Mouse (Mus musculus) forebrain, embryonic 14.5 days (tissue): ENCODE results near the gene Dhrs9. TPM values are rescaled to one million over a fixed set of nuclear protein-coding genes. Genes with fewer than 3 reads are reported as not detected.

Source experiments
- ATAC-seq: fragments of 200-750 bp; cut with Nextera tagmentation; 2 replicates; pipeline ENCODE4 v1.8.0; 2017; ENCODE audit warnings: mild to moderate bottlenecking, moderate library complexity
- DNase-seq: peaks from one replicate; pipeline ENCODE4 v3.0.0-alpha.2; 2015; ENCODE audit warnings: low spot score
- H3K27ac ChIP-seq: fragments of 300-500 bp; sonication (generic); 2 replicates; pipeline ENCODE4 v1.5.1; 2014; ENCODE audit warnings: low read depth, mild to moderate bottlenecking, control low read depth, low read length, moderate library complexity
- H3K27me3 ChIP-seq: fragments of 300-500 bp; sonication (generic); replicated peaks from 2 replicates; pipeline ENCODE4 v1.6.1; 2014; ENCODE audit warnings: low read length, control low read depth, mixed read lengths; ENCODE audit not compliant: control insufficient read depth, insufficient read depth
- H3K36me3 ChIP-seq: fragments of 300-500 bp; sonication (generic); 2 replicates; pipeline ENCODE4 v1.6.1; 2014; ENCODE audit warnings: low read length, control low read depth; ENCODE audit not compliant: control insufficient read depth, insufficient read depth
- H3K4me1 ChIP-seq: fragments of 300-500 bp; sonication (generic); 2 replicates; pipeline ENCODE4 v1.6.1; 2014; ENCODE audit warnings: antibody characterized with exemption, low read length, control low read depth; ENCODE audit not compliant: control insufficient read depth, insufficient read depth
- H3K4me2 ChIP-seq: fragments of 300-500 bp; sonication (generic); 2 replicates; pipeline ENCODE4 v1.6.1; 2014; ENCODE audit warnings: mild to moderate bottlenecking, control low read depth, low read length
- H3K4me3 ChIP-seq: fragments of 300-500 bp; sonication (generic); 2 replicates; pipeline ENCODE4 v1.5.1; 2014; ENCODE audit warnings: low read depth, low read length, control low read depth
- H3K9ac ChIP-seq: fragments of 300-500 bp; sonication (generic); 2 replicates; pipeline ENCODE4 v1.6.1; 2014; ENCODE audit warnings: mild to moderate bottlenecking, low read length, control low read depth, moderate library complexity
- H3K9me3 ChIP-seq: fragments of 300-500 bp; sonication (generic); replicated peaks from 2 replicates; pipeline ENCODE4 v1.6.1; 2016; ENCODE audit warnings: low read length, control low read depth, mixed read lengths; ENCODE audit not compliant: control insufficient read depth
- WGBS: fragments of 180-500 bp; shearing (Covaris S2); extraction: QIAGEN DNeasy Blood & Tissue Kit; methylation state at CpG from one replicate; pipeline ENCODE4 v1.1.7; 2014; 5-methylcytosine and 5-hydroxymethylcytosine counted together
- polyA plus RNA-seq: library from polyadenylated mRNA; unstranded; fragments of >200 nt; fragmentation: Nextera tagmentation; extraction: Ambion mirVana; gene quantifications from 2 replicates; pipeline ENCODE4 v1.2.1, GENCODE M21; 2014

Dhrs9 gene
- polyA plus RNA-seq, 1 experiment from 2014 or later: not detected

- Histone ChIP-seq H3K36me3 (no peaks in the 10 kb centered on the region), H3K9me3 (no peaks in the 10 kb centered on the region), H3K4me1 (no peaks in the 10 kb centered on the region), H3K9ac (no peak overlapping the region), H3K27ac (no peak overlapping the region), H3K27me3 (no peaks in the 10 kb centered on the region), H3K4me3 (no peak overlapping the region), H3K4me2 (no peak overlapping the region)
- no peak for ATAC-seq
- DNase-seq: no peak
- 55% methylated on average over 8 of the region's 8 CpGs for WGBS
These were observed 1.5 kb downstream of the Dhrs9 start for GRCm38 (mm10) chr2:69381740-69382139.

DNA sequence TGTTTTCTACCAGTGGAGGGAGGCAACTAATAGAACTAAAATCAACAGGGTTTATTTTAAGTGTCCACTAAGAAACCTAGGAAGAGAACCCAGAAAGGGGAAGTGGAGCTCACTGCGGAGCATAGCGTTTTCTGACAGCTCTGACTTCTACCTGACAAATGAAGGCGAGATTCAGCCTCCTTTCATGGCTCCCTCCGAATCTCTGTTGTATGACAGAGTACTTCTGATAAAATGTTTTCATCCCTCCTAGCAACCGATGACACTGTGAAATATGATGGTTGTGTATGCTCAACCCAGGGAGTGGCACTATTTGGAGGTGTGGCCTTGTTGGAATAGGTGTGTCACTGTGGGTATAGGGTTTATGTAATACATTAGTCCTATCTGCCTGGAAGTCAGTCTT lies 2.6 kb downstream of the Dhrs9 start:
- 91% methylated on average over 5 of the region's 5 CpGs for WGBS
- ATAC-seq (no peak), DNase-seq (no peak)
- H3K9ac ChIP-seq: no peak overlapping the region
- no peak overlapping the region for H3K4me2 ChIP-seq
- H3K4me3 ChIP-seq: no peak overlapping the region
- no peak overlapping the region for H3K27ac ChIP-seq
- H3K9me3 ChIP-seq: no peaks in the 10 kb centered on the region
- H3K36me3 ChIP-seq: no peaks in the 10 kb centered on the region
- H3K4me1 ChIP-seq: no peaks in the 10 kb centered on the region
- H3K27me3 ChIP-seq: no peaks in the 10 kb centered on the region

DNA sequence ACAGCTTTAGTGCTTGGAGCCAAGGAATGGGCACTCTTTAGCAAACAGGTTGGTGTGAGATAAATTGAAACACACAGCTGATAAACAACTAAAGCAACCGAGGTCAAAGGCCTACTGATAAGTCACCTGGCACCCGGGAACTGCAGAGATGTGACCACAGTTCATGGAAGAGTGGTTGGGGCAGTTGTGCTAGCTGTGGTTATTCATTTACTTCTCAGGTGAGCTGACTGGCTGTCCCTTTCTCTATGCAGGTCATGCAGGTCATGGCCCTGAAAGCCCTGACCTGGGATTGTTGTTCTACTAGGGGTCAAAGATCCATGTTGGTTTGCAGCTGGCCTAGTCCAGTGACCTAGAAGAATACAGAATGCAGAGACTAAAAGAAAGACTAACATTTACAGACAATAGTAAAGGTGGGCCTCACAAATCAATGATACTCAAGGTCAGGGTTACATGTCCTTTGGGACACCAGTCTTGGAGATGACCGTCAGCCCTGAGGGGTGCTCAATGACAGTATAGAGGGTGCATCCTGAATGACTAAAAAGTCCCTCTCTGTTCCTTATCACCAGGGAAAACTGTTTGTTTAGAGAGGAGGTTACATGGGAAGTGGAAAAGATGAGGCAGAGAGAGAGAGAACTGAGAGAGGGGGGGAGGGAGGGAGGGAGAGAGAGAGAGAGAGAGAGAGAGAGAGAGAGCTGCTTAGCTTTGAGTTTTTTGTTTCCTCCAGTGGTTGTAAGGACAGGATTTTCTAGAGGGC lies 6.0 kb downstream of the Dhrs9 start:
- H3K9me3 ChIP-seq: no peaks in the 10 kb centered on the region
- ATAC-seq (no peak), DNase-seq (no peak)
- H3K4me3 ChIP-seq: no peak overlapping the region
- no peaks in the 10 kb centered on the region for H3K36me3 ChIP-seq
- no peaks in the 10 kb centered on the region for H3K4me1 ChIP-seq
- H3K27ac ChIP-seq: no peak overlapping the region
- H3K4me2 ChIP-seq: no peak overlapping the region
- WGBS: 92% methylated on average over 3 of the region's 3 CpGs
- H3K27me3 ChIP-seq: no peaks in the 10 kb centered on the region
- H3K9ac ChIP-seq: no peak overlapping the region

DNA sequence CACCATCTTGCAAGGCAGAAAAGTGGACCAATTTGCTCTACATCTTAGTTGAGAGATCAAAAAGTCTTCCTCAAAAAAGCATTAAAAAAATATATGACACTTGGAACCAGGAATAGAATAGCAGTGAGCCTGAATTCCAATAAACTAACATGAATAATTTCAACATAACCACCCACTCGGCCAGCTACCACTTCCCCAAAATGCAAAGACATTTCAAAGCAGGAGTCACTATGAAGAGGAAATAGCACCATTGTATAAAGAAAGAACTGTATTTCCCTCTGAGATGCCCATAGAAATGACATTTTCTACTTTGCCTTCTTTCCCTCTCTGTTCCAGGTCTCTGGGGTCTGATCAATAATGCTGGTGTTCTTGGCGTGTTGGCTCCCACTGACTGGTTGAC lies 13.7 kb downstream of the Dhrs9 start:
- no peaks in the 10 kb centered on the region for H3K9me3 ChIP-seq
- H3K27me3 ChIP-seq: no peaks in the 10 kb centered on the region
- H3K4me3 ChIP-seq: no peak overlapping the region
- DNase-seq: no peak
- no peak overlapping the region for H3K4me2 ChIP-seq
- no peak overlapping the region for H3K27ac ChIP-seq
- no peaks in the 10 kb centered on the region for H3K4me1 ChIP-seq
- H3K9ac ChIP-seq: no peak overlapping the region
- H3K36me3 ChIP-seq: no peaks in the 10 kb centered on the region
- 94% methylated on average over 2 of the region's 2 CpGs for WGBS
- no peak for ATAC-seq

DNA sequence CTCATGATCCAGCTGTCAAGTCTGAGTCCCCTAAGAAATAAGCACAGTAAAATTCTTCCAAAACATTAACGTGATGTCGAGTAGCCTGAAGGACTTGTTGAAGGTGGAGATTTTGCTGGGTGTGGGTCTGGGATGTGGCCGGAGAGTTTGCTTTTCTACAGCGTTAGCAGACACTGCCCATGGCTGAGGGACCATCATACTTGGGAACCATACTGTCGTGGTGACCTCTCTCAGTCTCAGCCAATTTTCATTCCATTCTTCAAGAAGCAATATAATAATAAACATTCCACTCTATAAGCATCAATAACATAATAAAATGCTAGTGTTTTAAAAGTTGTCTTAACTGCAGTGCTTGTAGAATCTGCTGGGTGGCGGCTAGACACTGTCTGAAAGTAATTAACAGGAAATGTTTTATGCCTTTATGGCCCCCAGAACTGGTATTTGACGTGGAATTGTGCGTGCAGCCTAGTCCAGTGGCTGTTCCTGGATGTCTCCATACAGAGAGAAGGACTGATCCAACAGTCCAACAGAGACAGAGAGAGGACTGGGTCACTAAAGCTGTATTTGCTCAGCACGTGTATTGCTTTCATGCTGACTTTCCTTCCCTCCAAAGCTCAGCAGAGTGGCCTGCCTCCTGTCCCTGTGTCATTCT lies 15.5 kb downstream of the Dhrs9 start:
- Histone ChIP-seq H3K4me2 (no peak overlapping the region), H3K9me3 (no peaks in the 10 kb centered on the region), H3K9ac (no peak overlapping the region), H3K4me1 (no peaks in the 10 kb centered on the region), H3K27ac (no peak overlapping the region), H3K36me3 (no peaks in the 10 kb centered on the region), H3K4me3 (no peak overlapping the region), H3K27me3 (no peaks in the 10 kb centered on the region)
- no peak for ATAC-seq
- no peak for DNase-seq
- WGBS: 84% methylated on average over 9 of the region's 9 CpGs

- no peak overlapping the region for H3K9ac ChIP-seq
- no peaks in the 10 kb centered on the region for H3K9me3 ChIP-seq
- H3K36me3 ChIP-seq: no peaks in the 10 kb centered on the region
- no peak overlapping the region for H3K4me3 ChIP-seq
- DNase-seq (no peak), ATAC-seq (no peak)
- no peak overlapping the region for H3K4me2 ChIP-seq
- 91% methylated on average over 12 of the region's 12 CpGs for WGBS
- no peaks in the 10 kb centered on the region for H3K27me3 ChIP-seq
- no peaks in the 10 kb centered on the region for H3K4me1 ChIP-seq
- no peak overlapping the region for H3K27ac ChIP-seq
These were observed 16.7 kb downstream of the Dhrs9 start for GRCm38 (mm10) chr2:69396760-69397435.

DNA sequence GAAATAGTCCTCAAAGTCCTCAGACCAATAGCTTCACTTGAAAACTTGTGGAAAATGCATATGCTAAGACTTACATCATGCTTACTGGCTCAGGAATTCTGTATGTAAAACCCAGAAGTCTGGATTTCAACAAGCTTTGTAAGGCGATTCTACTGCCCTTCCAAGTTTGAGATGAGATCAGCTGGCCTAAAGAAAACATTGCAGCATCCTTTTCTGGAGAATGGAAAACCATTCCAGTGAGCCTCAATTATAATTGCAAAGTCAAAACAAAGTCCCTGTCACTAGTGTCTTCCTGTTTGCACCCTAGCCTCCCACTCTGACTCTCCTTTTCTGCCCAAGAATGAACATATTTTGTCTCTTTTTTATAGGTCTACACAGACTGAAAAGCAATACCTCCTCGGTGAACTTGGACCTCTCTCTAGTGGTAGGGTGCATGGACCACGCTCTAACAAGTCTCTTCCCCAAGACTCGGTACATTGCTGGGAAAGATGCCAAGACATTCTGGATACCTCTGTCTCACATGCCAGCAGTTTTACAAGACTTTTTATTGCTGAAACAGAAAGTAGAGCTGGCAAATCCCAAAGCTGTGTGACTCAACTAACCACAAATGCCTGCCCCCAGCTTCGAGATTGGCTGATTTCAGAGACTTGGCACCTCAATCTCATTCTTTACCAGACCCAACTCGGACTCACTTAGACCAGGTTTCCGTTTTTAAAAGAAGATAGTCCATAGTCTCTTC lies 20.8 kb downstream of the Dhrs9 start:
- no peak overlapping the region for H3K27ac ChIP-seq
- 74% methylated on average over 7 of the region's 7 CpGs for WGBS

GRCm38 (mm10) chr2:69401891-69402290 lies 21.6 kb downstream of the Dhrs9 start:
- H3K36me3 ChIP-seq: no peaks in the 10 kb centered on the region
- H3K9me3 ChIP-seq: no peaks in the 10 kb centered on the region
- ATAC-seq (no peak), DNase-seq (no peak)
- H3K4me1 ChIP-seq: no peaks in the 10 kb centered on the region
- H3K27me3 ChIP-seq: no peaks in the 10 kb centered on the region
- H3K27ac ChIP-seq: no peak overlapping the region
- no peak overlapping the region for H3K9ac ChIP-seq
- H3K4me2 ChIP-seq: no peak overlapping the region
- WGBS: 96% methylated on average over 6 of the region's 6 CpGs
- no peak overlapping the region for H3K4me3 ChIP-seq

More for the DNA sequence above, 20.8 kb downstream of the Dhrs9 start:
- H3K4me2 ChIP-seq: no peak overlapping the region
- no peak overlapping the region for H3K4me3 ChIP-seq
- no peaks in the 10 kb centered on the region for H3K4me1 ChIP-seq
- no peak for ATAC-seq
- H3K27me3 ChIP-seq: no peaks in the 10 kb centered on the region
- no peak overlapping the region for H3K9ac ChIP-seq
- peak; percentile 24 for DNase-seq
- no peaks in the 10 kb centered on the region for H3K9me3 ChIP-seq
- no peaks in the 10 kb centered on the region for H3K36me3 ChIP-seq
